Mouse (Mus musculus): ENCODE data around the gene Hat1.

The Hat1 gene

DNA sequence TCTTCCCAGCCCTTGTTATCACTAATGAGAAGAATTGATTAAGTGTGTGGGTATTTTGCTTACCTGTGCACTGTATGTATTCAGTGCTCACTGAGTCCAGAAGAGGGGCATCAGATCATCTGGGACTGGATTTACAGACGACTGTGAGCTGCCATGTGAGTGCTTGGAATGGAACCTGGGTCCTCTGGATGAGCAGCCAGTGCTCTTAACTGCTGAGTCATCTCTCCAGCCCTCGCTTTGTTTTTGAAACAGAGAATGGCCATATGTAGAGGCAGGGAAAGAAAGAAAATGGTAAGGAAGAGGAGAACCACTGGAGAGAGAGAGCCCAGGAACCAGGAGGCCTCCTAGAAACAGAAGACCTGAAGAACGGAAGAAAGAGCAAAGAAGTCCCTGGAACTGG lies 73.8 kb downstream of the Hat1 start:
- no peak for DNase-seq (ENCODE audit: low spot score in 2 of 2)

DNA sequence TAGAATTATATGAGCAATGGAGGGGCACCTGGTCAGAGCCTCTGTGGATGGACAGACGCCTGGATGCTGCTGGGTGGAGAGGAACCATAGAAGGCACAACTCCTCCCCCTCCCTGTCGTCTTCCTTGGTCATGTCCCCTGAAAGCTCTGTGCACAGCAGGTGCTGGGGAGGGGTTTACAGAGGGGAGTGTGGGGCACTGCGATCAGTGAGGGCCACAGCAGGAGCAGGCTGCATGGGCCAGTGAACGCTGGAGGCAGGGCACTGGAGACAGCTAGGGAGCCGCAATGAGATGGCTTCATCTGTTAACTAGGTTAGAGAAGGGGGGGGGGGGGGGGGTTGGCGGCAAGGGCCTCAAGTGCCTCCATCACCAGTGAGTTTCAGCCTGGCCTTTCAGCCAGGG lies 77.3 kb downstream of the Hat1 start:
- DNase-seq (ENCODE audit: low spot score in 2 of 2) = no peak

DNA sequence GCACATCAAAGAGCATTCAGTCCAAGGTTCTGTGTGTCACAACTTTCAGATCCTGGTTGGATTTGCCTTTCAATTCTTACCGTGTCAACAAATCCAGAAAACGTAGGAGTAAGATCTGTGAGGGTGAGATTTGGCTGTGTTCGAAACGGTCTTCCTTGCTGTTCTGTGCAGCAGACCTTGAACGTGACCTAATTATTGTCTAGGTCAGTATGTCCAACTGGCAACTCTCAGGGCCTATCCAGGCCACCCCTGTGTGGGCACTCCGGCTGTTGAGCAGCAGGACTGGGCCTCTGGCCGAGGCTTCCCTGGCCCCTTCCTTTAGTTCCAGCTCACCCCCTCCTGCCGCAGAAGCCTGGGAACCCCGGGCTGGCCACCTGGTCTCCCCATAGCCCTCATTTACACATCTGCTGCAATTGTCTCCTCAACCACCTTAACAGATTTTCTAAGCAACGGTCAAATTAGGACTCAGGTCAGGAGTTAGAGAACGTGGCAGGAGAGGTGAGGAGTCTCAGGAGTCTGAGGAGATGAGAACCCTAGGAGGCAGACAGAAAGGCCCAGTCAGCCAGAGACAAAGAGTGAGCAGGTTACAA lies 78.2 kb downstream of the Hat1 start:
- DNase-seq (ENCODE audit: low spot score in 2 of 2) = no peak

DNA sequence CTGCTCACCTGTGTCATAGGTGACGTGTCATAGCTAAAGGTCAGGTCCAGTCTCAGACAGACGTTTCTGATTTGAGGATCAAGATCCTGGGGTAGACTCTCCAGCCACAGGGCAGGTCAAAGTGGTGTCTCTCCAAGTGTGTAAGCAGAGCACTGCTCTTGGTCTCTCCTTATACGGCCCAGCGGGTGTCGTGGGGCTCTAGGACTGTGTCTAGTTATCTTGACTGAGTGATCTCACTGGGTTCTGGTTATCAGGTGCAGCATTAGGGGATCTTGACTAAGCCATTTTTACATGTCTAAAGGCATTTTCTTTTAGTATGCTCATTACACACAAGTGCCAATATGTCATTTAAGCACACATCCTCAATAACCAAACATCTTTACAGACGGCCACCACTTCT lies 82.3 kb downstream of the Hat1 start:
- no peak for DNase-seq (ENCODE audit: low spot score in 2 of 2)

DNA sequence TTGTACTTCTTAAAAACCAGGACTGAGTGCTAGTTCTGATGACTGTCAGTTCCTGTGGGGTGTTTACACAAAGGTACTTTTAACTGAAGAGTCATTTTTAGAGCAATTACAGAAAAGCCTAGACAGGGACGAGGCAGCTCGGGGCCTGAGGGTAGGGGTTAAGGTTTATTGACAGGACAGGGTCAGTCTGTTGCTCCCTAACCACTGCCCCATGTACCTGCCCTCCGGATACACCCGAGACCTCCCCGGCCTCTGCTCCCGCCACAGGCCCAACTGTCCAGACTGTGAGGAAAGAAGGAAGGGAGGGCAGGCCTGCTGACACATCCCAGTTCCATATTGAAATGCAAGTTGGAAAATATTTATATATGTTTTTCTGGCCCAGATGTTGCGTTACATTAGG lies 85.1 kb downstream of the Hat1 start:
- no peak for DNase-seq (ENCODE audit: low spot score in 2 of 2)

DNA sequence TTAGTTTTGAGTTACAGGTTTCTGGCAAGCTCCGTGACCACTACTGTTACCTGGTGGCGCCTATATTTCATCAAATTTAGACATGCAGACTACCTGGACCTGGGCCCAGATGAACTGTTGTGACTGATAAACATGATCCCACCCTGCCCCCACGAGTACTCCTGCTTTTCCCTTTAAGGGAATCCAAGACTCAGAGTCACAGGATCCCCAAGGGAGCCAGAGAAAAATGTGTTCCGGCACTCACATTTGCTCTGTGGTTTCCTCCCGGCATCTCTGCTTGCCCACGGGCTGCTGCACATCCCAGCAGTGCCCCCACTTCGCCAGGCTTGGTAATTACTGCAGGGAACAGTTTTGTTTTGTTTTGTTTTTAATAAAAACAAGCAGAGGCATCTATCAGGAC lies 85.6 kb downstream of the Hat1 start:
- no peak for DNase-seq (ENCODE audit: low spot score in 2 of 2)

DNA sequence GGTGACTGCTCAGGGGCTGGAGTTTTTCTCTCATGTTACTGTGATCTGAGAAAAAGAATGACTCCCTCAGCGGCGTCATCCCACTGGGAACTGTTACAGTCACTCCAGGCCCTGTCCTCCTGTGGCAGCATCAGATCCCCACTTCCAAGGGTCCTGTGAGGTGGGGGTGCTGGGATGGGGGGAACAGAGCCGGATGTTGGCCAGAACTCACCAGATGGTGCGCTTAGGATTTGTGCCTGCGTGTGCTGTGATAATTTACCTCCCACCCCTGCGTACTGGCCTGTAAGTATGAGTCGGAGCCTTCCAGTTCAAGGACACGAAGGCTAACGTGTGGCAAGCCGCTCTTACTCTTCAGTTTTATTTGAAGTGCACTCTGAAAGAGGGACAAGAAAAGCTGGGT lies 86.6 kb downstream of the Hat1 start:
- no peak for DNase-seq (ENCODE audit: low spot score in 2 of 2)

DNA sequence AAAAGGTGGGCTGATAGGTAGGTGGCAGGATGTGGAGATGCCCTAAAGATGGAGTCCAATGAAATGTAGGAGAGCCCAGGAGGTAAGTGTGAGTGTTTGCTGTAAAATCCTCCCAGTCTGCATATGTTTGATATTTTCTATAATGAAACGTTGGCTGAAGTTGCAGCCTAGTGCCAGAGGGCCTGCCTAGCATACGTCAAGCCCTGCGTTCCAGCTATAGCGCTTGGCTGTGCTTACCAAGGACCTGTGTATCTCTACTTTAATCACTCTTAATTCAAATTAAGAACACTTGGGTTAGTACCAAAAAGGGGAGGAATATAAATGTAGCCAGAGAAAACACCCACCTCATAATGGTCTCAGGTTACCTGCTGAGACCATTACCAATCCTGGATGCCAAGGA lies 87.0 kb downstream of the Hat1 start:
- DNase-seq (ENCODE audit: low spot score in 2 of 2) = no peak

DNA sequence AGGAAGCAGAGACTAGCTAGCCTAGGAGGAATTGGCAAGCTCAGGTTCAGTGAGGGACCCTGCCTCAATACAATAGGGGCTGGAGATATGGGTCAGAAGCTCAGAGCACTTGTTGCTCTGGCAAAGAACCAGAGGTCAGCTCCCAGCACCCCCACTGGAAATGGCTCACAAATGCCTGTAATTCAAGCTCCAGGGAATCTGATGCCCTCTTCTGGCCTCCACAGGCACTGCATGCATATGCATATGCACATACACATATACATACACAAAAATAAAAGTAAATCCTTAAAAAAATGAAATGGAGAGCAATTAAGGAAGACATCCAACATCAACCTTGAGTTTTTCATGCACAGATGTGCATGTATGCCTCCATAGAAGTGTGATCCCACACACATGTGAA lies 89.0 kb downstream of the Hat1 start:
- no peak for DNase-seq (ENCODE audit: low spot score in 2 of 2)

DNA sequence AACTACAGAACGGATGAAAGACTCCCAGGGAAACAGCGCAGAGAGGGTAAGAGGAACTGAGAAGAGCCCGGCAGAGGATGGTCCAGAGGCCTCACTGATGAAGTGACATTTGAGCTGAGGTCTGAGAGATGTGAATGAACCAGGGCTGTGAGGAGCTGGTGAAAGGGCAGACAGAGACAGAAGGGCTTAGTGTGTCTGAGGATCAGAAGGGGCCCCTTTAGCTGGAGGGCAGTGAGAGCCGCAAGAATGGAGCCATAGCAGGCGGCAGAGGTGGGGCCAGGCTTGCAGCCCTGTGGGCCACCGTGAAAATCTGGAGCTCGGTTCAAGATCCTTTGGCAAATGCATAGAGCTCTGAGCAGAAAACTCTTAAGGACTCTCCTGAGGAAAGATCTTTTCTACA lies 91.2 kb downstream of the Hat1 start:
- DNase-seq (ENCODE audit: low spot score in 2 of 2) = no peak

DNA sequence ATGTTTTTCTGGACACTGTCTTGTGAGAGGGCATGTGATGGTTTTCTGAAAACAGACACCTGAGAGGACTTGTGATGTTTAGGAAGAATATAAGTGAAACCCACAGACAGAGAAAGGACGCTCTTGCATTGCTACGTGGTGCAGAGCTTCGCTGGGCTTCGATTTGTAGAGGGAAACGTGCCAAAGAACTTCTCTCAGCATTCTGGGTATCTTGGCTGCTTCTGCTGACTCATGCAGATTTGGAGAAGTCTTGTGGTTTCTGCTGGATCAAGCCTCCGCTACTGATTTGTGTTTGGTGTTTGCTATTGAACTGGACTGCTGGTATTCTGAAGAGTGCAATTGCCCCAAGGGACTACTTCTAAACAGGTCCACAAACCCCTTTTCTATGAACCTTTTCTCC lies 93.1 kb downstream of the Hat1 start:
- DNase-seq (ENCODE audit: low spot score in 2 of 2) = no peak

DNA sequence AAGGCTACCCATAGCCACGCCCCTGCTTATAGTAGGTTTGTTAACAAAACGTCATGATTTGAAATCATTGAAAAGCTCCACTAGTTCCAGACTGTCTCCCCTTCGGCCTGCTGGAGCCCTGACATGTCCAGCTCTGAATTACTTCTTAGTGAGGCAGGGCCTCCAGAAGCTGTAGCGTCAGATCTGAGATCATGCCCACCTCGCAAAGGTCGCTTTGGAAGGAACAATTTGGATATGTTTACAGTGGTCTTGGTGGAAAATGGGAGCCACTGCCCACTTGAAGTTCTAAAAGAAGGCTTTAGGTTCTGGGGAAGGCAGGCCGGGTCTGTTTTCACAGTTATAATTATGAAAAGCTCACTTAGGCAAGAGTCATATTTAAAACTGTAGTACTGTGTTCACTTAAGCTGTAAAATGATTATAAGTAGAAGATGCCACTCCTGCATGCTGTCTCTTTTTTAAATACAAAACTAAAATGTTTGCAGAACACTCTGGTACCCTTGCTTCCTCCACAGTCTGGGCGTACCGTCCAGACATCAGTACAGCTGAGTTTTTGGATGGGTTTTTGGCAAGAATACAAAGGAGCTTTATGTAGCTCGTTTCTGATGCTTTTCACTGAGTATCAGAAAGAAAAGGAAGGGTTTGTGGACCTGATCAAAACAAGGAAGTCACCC lies 94.4 kb downstream of the Hat1 start:
- no peak for DNase-seq (ENCODE audit: low spot score in 2 of 2)

DNA sequence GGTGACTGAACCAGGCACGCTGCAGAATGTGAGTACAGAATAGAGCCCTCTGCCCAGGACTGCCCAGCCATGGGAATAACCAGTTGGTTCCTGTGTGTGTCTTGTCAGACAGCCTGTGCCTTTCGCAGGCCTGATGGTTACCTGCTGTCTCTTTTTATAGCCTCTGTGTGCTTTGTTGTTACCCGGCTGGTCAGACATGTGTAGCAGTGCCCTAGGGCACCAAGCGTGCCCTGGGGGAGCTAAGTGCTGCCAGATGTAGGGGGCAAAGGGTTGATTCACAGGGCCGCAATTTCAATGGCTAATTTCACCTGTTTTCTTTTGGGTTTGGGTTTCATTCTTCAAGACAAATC lies 94.9 kb downstream of the Hat1 start:
- no peak for DNase-seq (ENCODE audit: low spot score in 2 of 2)

Measured in frontal cortex, postnatal 25 days (tissue).